Mouse (Mus musculus): ENCODE results near the gene Slc35g1.

DNA sequence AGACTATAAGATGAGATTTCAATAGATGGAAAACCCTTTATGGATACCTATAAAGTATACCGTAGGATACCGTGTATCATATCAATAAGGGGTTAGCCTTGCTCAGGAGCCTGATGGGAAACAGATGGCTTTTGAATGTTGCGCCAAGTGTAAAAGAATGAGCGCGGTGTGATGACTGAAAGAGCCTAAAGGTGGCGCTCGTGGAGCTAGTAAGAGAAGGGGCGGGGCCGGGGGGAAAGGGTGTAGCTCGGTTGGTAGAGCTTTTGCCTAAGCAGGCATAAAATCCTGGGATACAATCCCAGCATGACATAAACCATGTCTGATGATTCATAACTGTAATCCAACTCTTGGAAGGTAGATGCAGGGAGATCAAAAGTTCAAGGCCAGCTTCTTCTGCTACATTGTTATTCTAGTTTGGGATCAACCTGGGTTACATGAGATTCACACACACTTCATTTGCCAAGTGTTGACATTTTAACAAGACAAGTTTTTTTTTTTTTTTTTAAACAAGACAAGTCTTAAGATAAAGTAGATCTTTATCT, 40.9 kb upstream of the Slc35g1 start:
- no peak for TF ChIP-seq GATA1 (IDR thresholded peaks at IDR 0.05; ENCODE audit: borderline replicate concordance, low read length)
- no peak for TF ChIP-seq FLI1 (IDR thresholded peaks at IDR 0.05; ENCODE audit: low read length)

All from megakaryocyte, embryonic 14.5 days (primary cell).